Mouse (Mus musculus) neural tube, embryonic 12.5 days (tissue): ENCODE measurements at regions not wholly inside any gene's neighbourhood (a gene's known extent, or its start where the extent isn't known, plus 50 kb on each side); places are given as distances from the start of the nearest gene placed in this dataset.
"Not testable (repeated sequence)": the region's sequence is repeated elsewhere in the genome, so short reads cannot be mapped to it uniquely, and the experiment has no call there.

Experiments
- ATAC-seq: fragments of 200-750 bp; cut with Nextera tagmentation; 2 replicates; pipeline ENCODE4 v1.8.0; 2017; ENCODE audit warnings: low read depth, mild to moderate bottlenecking, moderate TSS enrichment, moderate library complexity; ENCODE audit not compliant: low FRiP score
- H3K27ac ChIP-seq: fragments of 300-500 bp; sonication (generic); 2 replicates; pipeline ENCODE4 v1.5.1; 2016
- H3K27me3 ChIP-seq: fragments of 300-500 bp; sonication (generic); replicated peaks from 2 replicates; pipeline ENCODE4 v1.6.1; 2016; ENCODE audit warnings: mild to moderate bottlenecking
- H3K36me3 ChIP-seq: fragments of 300-500 bp; sonication (generic); 2 replicates; pipeline ENCODE4 v1.6.1; 2016; ENCODE audit warnings: mild to moderate bottlenecking
- H3K4me1 ChIP-seq: fragments of 300-500 bp; sonication (generic); 2 replicates; pipeline ENCODE4 v1.6.1; 2016
- H3K4me2 ChIP-seq: fragments of 300-500 bp; sonication (generic); replicated peaks from 2 replicates; pipeline ENCODE4 v1.6.1; 2016; ENCODE audit warnings: mild to moderate bottlenecking
- H3K4me3 ChIP-seq: fragments of 300-500 bp; sonication (generic); 2 replicates; pipeline ENCODE4 v1.5.1; 2016
- H3K9ac ChIP-seq: fragments of 300-500 bp; sonication (generic); 2 replicates; pipeline ENCODE4 v1.6.1; 2016; ENCODE audit warnings: mild to moderate bottlenecking
- H3K9me3 ChIP-seq: fragments of 300-500 bp; sonication (generic); 2 replicates; pipeline ENCODE4 v1.6.1; 2016; ENCODE audit warnings: mild to moderate bottlenecking
- WGBS: fragments of 180-500 bp; shearing (Covaris S2); methylation state at CpG from one replicate; pipeline ENCODE4 v1.1.7; 2016; 5-methylcytosine and 5-hydroxymethylcytosine counted together

DNA sequence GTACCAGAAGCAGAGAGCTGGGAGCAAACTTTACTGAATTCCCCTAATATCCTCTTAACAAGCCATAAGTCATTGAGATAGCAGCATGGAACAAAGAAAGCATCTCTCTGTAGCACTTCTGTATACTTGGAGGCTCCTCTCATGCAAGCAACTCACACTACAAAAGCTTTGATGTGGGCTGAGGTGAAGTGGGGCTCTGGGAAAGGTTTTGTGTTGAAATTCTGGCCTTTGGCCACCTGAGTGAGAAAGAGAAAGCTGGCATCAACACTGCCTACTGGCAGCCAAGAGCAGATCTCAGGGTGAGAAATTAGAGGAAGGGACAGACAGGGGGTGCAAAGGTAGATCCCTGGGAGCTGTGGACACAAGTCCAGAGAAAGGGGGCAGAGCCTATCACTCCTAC is 477.0 kb upstream of the 2610301B20Rik start:
- no peak overlapping the region for H3K4me3 ChIP-seq

DNA sequence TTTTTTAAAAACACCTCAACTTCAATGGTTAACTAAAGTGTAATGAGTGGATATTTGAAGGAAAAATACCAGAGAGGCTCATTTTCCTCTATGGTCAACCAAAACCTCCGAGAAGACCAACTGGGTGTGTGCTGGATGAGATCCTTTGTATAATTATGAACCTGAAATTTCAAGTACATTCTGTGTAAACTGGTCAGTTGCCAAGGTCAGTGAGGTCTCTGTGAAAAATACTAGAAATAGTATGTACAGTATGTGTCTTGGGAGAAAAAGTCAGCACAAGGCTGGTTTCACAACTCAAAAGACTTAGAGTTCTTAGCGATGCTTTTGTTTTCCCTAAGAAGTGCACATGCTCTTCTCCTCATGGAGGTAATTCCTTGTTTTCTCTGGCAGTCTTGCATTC is 476.2 kb upstream of the 2610301B20Rik start:
- H3K27ac ChIP-seq: no peak overlapping the region
- no peak overlapping the region for H3K9ac ChIP-seq
- no peaks in the 10 kb centered on the region for H3K27me3 ChIP-seq
- no peaks in the 10 kb centered on the region for H3K36me3 ChIP-seq
- no peak overlapping the region for H3K4me3 ChIP-seq
- WGBS: 95% methylated on average over 2 of the region's 2 CpGs
- H3K4me1 ChIP-seq: no peaks in the 10 kb centered on the region
- no peaks in the 10 kb centered on the region for H3K9me3 ChIP-seq
- ATAC-seq: no peak
- no peak overlapping the region for H3K4me2 ChIP-seq

More for the DNA sequence above, 477.0 kb upstream of the 2610301B20Rik start:
- H3K27ac ChIP-seq: no peak overlapping the region
- H3K36me3 ChIP-seq: no peaks in the 10 kb centered on the region
- H3K27me3 ChIP-seq: no peaks in the 10 kb centered on the region
- no peaks in the 10 kb centered on the region for H3K9me3 ChIP-seq
- H3K4me1 ChIP-seq: no peaks in the 10 kb centered on the region
- no peak for ATAC-seq
- no peak overlapping the region for H3K9ac ChIP-seq
- H3K4me2 ChIP-seq: no peak overlapping the region

DNA sequence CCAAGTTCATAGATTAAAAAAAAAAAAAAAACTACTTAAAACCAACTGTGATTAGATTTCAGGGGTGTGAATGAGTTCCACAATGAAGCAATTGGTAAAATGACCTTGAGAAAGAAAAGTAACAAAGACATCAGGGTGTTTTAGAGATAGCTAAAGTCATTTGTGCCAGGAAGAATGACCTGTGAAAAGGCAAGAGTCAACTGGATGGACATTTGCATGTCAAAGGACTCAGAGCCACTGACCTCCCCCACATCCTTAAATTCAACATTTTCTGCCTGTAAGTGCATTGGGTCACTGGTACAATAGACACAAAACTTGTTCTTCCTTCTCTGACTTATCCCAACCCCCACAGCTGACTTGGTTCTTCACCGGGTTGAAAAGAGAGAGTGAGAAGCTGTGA is 474.6 kb upstream of the 2610301B20Rik start:
- Histone ChIP-seq H3K27me3 (no peaks in the 10 kb centered on the region), H3K4me2 (no peak overlapping the region), H3K36me3 (no peaks in the 10 kb centered on the region), H3K4me3 (no peak overlapping the region), H3K4me1 (no peaks in the 10 kb centered on the region), H3K9ac (no peak overlapping the region), H3K9me3 (no peaks in the 10 kb centered on the region), H3K27ac (no peak overlapping the region)
- ATAC-seq: no peak
- WGBS: 22% methylated on average over 1 of the region's 1 CpGs

DNA sequence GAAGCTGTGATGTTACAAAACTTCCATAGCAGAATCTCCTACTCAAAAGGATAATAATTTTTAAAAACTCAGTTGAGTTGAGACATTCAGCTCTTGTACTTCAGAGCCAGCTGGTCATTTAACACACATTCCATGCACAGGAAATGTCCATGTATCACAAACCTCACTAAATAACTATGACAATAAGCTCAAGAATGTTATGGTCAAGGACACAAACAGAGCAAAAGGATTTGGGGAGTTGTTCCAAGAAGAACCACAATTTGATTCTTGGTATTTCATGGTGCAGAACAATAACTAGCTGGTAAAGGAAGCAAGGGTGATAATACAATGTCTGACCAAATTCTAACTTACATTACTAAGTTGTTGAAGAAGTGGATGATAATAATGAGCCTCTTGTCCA is 471.4 kb upstream of the 2610301B20Rik start:
- H3K27ac ChIP-seq: no peak overlapping the region
- H3K9ac ChIP-seq: no peak overlapping the region
- ATAC-seq: no peak
- no peaks in the 10 kb centered on the region for H3K9me3 ChIP-seq
- no peaks in the 10 kb centered on the region for H3K36me3 ChIP-seq
- H3K27me3 ChIP-seq: no peaks in the 10 kb centered on the region
- no peaks in the 10 kb centered on the region for H3K4me1 ChIP-seq
- no peak overlapping the region for H3K4me2 ChIP-seq
- H3K4me3 ChIP-seq: no peak overlapping the region

DNA sequence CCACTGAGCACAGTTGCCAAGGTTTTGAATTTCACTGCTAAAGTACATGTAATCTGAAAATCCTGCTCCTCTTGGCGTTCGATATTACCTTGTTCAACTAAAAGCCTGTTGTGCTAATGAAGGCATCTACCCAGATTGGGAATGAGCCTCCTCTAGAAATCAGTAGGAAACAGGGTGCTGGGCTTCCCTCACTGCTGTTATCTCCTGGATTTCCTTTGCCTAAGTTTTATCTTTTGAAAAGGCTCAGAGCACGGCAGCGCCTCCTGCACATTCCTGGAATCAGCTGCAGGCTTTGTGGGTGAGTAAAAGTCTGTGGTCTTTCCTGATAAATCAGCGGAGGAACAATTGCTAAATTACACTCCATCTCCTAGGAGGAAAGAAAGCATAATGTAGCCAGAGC is 469.9 kb upstream of the 2610301B20Rik start:
- H3K9me3 ChIP-seq: no peaks in the 10 kb centered on the region
- no peaks in the 10 kb centered on the region for H3K27me3 ChIP-seq
- ATAC-seq: no peak
- no peak overlapping the region for H3K4me3 ChIP-seq
- no peaks in the 10 kb centered on the region for H3K36me3 ChIP-seq
- H3K4me1 ChIP-seq: no peaks in the 10 kb centered on the region
- no peak overlapping the region for H3K9ac ChIP-seq
- H3K27ac ChIP-seq: no peak overlapping the region
- H3K4me2 ChIP-seq: no peak overlapping the region
- WGBS: 69% methylated on average over 5 of the region's 5 CpGs

DNA sequence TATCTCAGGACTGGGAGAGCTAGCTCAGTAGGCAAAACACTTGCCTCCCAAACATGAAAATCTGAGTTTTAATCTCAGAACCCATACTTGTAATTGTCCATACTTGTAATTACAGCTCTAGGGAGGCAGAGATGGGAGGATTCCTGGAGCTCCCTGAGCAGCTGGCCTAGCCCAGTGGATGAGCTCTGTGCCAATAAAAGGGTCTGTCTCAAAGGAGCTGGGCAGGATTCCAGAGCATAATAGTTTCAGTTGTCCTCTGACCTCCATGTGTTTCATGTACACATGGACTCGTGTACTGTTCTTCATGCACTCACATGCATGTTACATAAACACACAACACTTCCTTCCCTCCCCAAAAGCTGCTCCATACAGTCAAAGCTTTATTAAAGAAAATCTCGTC is 469.2 kb upstream of the 2610301B20Rik start:
- Histone ChIP-seq H3K9me3 (no peaks in the 10 kb centered on the region), H3K4me2 (no peak overlapping the region), H3K27me3 (no peaks in the 10 kb centered on the region), H3K4me3 (no peak overlapping the region), H3K4me1 (no peaks in the 10 kb centered on the region), H3K9ac (no peak overlapping the region), H3K36me3 (no peaks in the 10 kb centered on the region), H3K27ac (no peak overlapping the region)
- ATAC-seq: no peak
- 72% methylated on average over 2 of the region's 2 CpGs for WGBS

DNA sequence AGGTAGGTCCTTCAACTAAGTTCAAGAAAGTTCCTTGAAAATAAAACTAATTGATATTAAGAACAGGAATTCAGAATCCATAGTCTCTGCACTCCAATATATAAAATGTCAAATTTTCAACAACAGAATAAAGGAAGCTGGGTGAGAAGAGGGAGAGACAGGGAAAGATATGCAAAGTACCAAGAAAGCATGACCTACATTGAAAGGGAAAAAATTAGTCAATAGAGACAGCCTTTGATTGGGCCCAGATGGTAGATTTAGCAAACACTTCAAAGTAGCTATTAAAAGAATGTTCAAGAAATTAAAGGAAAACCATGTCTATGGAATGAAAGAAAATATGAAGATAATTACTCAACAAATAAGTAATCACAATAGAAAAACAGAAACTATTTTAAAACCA is 460.0 kb upstream of the 2610301B20Rik start:
- Histone ChIP-seq H3K4me3 (no peak overlapping the region), H3K9ac (no peak overlapping the region), H3K27ac (no peak overlapping the region), H3K36me3 (no peaks in the 10 kb centered on the region), H3K27me3 (no peaks in the 10 kb centered on the region), H3K9me3 (no peaks in the 10 kb centered on the region), H3K4me2 (no peak overlapping the region), H3K4me1 (no peaks in the 10 kb centered on the region)
- no peak for ATAC-seq

DNA sequence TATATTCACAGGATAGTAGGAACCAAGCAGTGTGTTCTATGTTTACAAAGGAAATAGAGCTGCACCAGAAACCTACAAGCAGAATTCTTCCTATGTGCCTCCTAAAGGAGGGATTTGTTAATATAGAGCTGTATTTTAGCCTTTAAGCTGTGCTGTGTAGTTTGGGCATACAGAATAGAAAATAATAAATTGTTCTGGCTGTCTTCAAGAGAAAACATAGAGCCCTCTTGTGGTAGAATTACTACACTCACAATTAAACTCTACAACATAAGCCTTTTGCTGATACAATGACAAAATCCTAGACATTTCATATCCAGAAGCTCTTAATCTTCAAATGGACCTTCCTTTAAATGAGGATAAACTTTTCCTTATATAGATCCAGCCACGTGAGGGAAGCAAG is 452.9 kb upstream of the 2610301B20Rik start:
- no peaks in the 10 kb centered on the region for H3K9me3 ChIP-seq
- no peak overlapping the region for H3K4me3 ChIP-seq
- 72% methylated on average over 1 of the region's 1 CpGs for WGBS
- no peak overlapping the region for H3K4me2 ChIP-seq
- H3K9ac ChIP-seq: no peak overlapping the region
- H3K36me3 ChIP-seq: no peaks in the 10 kb centered on the region
- ATAC-seq: no peak
- no peaks in the 10 kb centered on the region for H3K27me3 ChIP-seq
- H3K27ac ChIP-seq: no peak overlapping the region
- H3K4me1 ChIP-seq: no peaks in the 10 kb centered on the region

DNA sequence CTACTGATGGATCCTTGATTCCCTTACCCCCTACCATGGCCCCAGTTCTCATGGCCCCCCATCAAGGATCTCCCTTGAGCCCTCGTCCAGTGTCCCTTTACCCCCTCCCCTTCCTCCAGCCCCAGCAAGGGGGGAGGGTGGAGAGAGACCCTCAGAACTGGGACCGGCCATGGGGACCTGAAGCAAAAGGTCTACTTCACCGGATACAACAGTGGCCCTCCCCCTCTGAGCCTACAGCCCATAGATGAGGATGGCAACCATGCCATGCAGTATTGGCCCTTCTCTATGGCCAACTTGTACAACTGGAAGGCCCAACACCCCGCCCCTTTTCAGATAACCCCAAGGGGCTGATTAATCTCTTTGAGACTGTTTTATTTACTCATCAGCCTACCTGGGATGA is 439.9 kb upstream of the 2610301B20Rik start:
- no peaks in the 10 kb centered on the region for H3K27me3 ChIP-seq
- 93% methylated on average over 4 of the region's 4 CpGs for WGBS
- H3K4me2 ChIP-seq: no peak overlapping the region
- H3K27ac ChIP-seq: no peak overlapping the region
- H3K4me1 ChIP-seq: no peaks in the 10 kb centered on the region
- ATAC-seq: no peak
- no peaks in the 10 kb centered on the region for H3K9me3 ChIP-seq
- no peak overlapping the region for H3K4me3 ChIP-seq
- no peak overlapping the region for H3K9ac ChIP-seq
- H3K36me3 ChIP-seq: no peaks in the 10 kb centered on the region

DNA sequence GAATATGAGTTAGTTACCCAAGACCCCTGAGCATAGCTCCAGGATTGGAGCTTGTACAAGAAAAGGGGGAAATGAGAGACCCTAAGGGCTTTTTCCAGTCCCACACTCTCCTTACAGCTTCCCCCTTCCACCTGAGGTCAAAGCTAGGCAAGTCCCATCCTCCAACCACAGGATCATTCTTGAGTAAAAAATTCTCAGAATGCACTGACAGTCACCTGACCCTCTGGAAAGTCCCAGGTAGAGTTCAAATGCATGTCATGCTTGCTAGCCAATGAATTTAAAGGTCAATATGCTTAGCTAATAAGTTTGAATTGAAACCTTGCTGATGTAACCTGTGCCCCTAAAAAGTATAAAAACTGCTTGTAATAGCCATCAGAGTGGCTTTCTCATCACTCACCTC is 434.4 kb upstream of the 2610301B20Rik start:
- not testable (repeated sequence) for H3K9ac ChIP-seq, H3K36me3 ChIP-seq, H3K27ac ChIP-seq, ATAC-seq, H3K4me3 ChIP-seq, H3K4me2 ChIP-seq, H3K9me3 ChIP-seq, H3K4me1 ChIP-seq, H3K27me3 ChIP-seq

DNA sequence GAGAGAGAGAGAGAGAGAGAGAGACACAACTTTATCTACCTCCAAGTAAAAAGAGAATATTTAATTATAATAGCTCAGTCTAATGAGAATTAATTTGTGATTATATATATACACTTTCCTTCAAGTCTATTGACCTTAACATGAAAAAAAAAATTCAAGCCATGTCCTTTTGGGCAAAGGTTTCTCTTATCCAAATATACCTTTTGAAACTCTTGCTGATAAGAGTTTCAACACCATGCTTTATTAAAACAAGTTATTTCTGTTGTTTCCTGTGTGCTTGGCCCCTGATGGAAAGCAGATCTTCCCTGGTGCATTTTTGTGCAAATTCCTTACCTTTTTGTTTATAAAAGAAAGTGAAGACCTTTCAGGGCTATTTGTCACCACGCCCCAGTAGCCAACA is 414.7 kb upstream of the 2610301B20Rik start:
- Histone ChIP-seq H3K27ac (no peak overlapping the region), H3K4me3 (no peak overlapping the region), H3K36me3 (no peaks in the 10 kb centered on the region), H3K27me3 (no peaks in the 10 kb centered on the region), H3K9ac (no peak overlapping the region), H3K4me2 (no peak overlapping the region), H3K4me1 (no peaks in the 10 kb centered on the region), H3K9me3 (no peaks in the 10 kb centered on the region)
- no peak for ATAC-seq
- WGBS: 26% methylated on average over 1 of the region's 1 CpGs

DNA sequence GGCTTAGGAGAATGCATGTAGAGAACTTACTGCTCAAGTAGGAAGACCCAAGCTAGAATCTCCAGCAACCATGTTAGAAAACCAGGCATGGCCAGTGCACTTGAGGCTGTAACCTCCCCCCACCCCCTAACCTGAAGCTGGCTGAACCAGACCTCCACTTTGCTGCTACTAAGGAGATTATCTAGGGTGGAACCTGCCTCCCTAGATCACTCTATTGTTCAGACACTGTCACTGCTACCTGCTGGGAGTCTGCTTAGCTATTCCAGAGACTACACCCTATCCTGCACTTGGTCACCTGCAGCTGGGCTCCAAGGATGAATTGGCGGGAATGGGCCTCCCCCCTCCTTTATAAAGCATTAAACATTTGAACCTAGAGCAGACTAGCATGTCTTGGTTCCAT is 393.4 kb upstream of the 2610301B20Rik start:
- 74% methylated on average over 1 of the region's 1 CpGs for WGBS
- Histone ChIP-seq H3K9me3 (no peaks in the 10 kb centered on the region), H3K4me3 (no peak overlapping the region), H3K27ac (no peak overlapping the region), H3K36me3 (no peaks in the 10 kb centered on the region), H3K9ac (no peak overlapping the region), H3K27me3 (no peaks in the 10 kb centered on the region), H3K4me2 (no peak overlapping the region), H3K4me1 (no peaks in the 10 kb centered on the region)
- ATAC-seq: no peak

DNA sequence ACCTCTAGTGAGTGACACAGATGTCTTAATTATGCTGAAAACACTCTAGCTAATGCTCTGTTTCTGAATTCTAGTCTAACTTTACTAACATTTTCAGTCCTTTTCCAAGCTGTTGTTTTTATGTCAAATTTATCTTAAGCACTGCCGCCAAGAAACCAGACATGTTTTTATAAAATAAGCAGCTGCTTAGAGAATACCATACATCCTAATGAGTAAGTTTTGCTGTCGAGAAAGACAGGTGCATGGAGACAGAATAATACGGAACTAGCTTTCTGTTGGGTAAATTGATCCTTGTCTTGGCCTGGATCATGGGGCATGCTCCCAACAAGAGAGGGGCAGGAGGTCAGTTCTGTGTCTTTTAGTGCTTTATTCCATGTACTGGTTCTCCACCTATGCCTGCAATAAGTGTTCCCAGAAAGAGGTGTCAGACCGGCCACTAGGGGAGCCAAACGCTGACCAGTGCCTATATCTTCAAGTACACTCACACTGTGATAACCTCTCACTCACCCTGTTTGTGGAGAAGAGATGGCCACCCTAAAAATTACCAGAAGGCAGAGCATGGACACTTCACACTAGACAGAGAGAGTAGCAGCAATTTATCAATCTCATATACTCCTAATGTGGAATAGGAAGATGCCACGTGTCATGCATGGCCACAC is 366.0 kb upstream of the 2610301B20Rik start:
- no peaks in the 10 kb centered on the region for H3K4me1 ChIP-seq
- WGBS: 68% methylated on average over 6 of the region's 6 CpGs
- ATAC-seq: no peak

More for the DNA sequence above, 366.0 kb upstream of the 2610301B20Rik start:
- H3K27ac ChIP-seq: no peak overlapping the region
- no peaks in the 10 kb centered on the region for H3K36me3 ChIP-seq
- no peak overlapping the region for H3K4me3 ChIP-seq
- no peak overlapping the region for H3K9ac ChIP-seq
- no peaks in the 10 kb centered on the region for H3K27me3 ChIP-seq
- H3K4me2 ChIP-seq: no peak overlapping the region
- no peaks in the 10 kb centered on the region for H3K9me3 ChIP-seq
